Mouse (Mus musculus) midbrain, embryonic 16.5 days (tissue): Measurements from ENCODE around the gene Slc4a5. TPM values are rescaled to one million over a fixed set of nuclear protein-coding genes. Genes with fewer than 3 reads are reported as not detected.

Experiments used
- ATAC-seq: fragments of 200-750 bp; cut with Nextera tagmentation; 2 replicates; pipeline ENCODE4 v1.8.0; 2017; ENCODE audit warnings: moderate TSS enrichment
- H3K27ac ChIP-seq: fragments of 300-500 bp; sonication (generic); 2 replicates; pipeline ENCODE4 v1.5.1; 2014; ENCODE audit warnings: mild to moderate bottlenecking, low read length, mixed read lengths
- H3K27me3 ChIP-seq: fragments of 300-500 bp; sonication (generic); 2 replicates; pipeline ENCODE4 v1.6.1; 2014; ENCODE audit warnings: low read depth, low read length, mixed read lengths; ENCODE audit not compliant: control insufficient read depth, insufficient read depth
- H3K36me3 ChIP-seq: fragments of 300-500 bp; sonication (generic); 2 replicates; pipeline ENCODE4 v1.6.1; 2014; ENCODE audit warnings: mild to moderate bottlenecking, low read length, moderate library complexity, mixed read lengths; ENCODE audit not compliant: control insufficient read depth, insufficient read depth
- H3K4me1 ChIP-seq: fragments of 300-500 bp; sonication (generic); 2 replicates; pipeline ENCODE4 v1.6.1; 2014; ENCODE audit warnings: mild to moderate bottlenecking, low read length, mixed read lengths; ENCODE audit not compliant: control insufficient read depth, insufficient read depth
- H3K4me2 ChIP-seq: fragments of 300-500 bp; sonication (generic); 2 replicates; pipeline ENCODE4 v1.6.1; 2014; ENCODE audit warnings: mild to moderate bottlenecking, low read length, mixed read lengths
- H3K4me3 ChIP-seq: fragments of 300-500 bp; sonication (generic); 2 replicates; pipeline ENCODE4 v1.5.1; 2014; ENCODE audit warnings: low read depth, mild to moderate bottlenecking, low read length, moderate library complexity, mixed read lengths
- H3K9ac ChIP-seq: fragments of 300-500 bp; sonication (generic); 2 replicates; pipeline ENCODE4 v1.6.1; 2014; ENCODE audit warnings: low read depth, low read length, mixed read lengths
- H3K9me3 ChIP-seq: fragments of 300-500 bp; sonication (generic); replicated peaks from 2 replicates; pipeline ENCODE4 v1.6.1; 2014; ENCODE audit warnings: mild to moderate bottlenecking, low read length, mixed read lengths; ENCODE audit not compliant: control insufficient read depth, poor library complexity, severe bottlenecking
- WGBS: fragments of 180-500 bp; shearing (Covaris S2); extraction: QIAGEN DNeasy Blood & Tissue Kit; methylation state at CpG from one replicate; pipeline ENCODE4 v1.1.7; 2014; 5-methylcytosine and 5-hydroxymethylcytosine counted together
- polyA plus RNA-seq: library from polyadenylated mRNA; unstranded; fragments of >200 nt; fragmentation: Nextera tagmentation; extraction: Ambion mirVana; gene quantifications from 2 replicates; pipeline ENCODE4 v1.2.1, GENCODE M21; 2015

Gene Slc4a5
- polyA plus RNA-seq, 1 experiment from 2014 or later = 0.49 TPM

DNA sequence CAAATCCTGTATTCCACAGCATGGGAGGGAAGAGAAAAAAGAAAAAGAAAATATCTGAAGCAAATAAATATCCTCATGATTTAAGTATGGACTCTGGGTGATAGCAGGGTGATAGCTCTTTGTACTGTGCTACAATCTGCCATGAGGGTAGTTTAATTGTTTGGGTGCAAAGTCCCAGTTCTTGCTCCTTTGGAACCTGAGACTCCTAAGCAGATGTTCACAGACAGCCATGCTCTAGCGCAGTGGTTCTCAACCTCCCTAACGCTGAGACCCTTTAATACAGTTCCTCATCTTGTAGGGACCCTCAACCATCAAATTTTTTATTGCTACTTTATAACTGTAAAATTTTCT is 11.6 kb upstream of the Slc4a5 start:
- H3K9me3 ChIP-seq = no peaks in the 10 kb centered on the region
- no peak overlapping the region for H3K9ac ChIP-seq
- no peaks in the 10 kb centered on the region for H3K4me1 ChIP-seq
- WGBS = 89% methylated on average over 2 of the region's 2 CpGs
- no peak for ATAC-seq
- H3K27ac ChIP-seq = no peak overlapping the region
- no peaks in the 10 kb centered on the region for H3K27me3 ChIP-seq
- H3K4me3 ChIP-seq = no peak overlapping the region
- H3K36me3 ChIP-seq = no peaks in the 10 kb centered on the region
- no peak overlapping the region for H3K4me2 ChIP-seq

DNA sequence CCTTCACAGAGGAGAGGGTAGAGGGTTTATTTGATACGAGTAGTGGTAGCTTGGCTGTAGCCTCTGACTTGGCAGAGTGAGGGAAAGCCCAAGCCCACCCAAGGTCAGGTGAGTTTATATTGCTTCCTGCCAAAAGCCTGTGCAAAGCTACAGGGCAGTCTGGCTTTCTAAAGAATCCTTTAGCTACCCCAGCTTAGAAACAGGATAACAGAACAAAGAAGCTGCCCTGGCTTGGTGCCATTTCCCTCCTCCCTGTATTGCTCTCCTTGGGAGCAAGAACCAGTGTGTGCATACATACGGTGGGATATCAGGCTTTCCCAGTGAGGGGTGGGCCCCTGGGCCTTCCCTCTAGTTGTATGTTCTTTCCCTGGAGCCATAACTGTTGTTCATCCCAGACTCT is 9.1 kb upstream of the Slc4a5 start:
- no peaks in the 10 kb centered on the region for H3K36me3 ChIP-seq
- H3K27me3 ChIP-seq = no peaks in the 10 kb centered on the region
- no peaks in the 10 kb centered on the region for H3K9me3 ChIP-seq
- H3K27ac ChIP-seq = no peak overlapping the region
- 23% methylated on average over 2 of the region's 2 CpGs for WGBS
- peaks cover 2% of the 10 kb centered on the region; the same call in 1 of the 2 replicates for H3K4me1 ChIP-seq
- H3K4me3 ChIP-seq = no peak overlapping the region
- ATAC-seq = no peak
- H3K4me2 ChIP-seq = no peak overlapping the region
- H3K9ac ChIP-seq = no peak overlapping the region

DNA sequence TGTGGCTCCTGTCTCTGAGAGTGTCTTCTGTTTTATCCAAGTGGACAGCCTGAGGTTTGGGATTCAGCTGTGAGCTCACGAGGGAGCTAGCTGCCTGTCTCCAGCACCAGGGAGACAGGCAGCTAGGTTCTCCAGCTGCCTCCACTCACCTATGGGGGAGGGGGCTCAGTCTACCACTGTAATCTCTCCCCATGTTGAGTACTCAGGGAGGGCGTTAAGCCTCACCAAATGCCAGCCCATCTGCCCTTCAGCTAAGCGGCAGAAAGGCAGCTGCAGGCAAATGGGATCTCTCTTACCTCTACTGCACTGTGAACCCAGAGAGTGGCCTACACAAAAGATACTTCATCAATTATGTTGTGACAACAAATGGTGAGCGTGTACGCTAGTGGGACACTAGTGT is 8.1 kb upstream of the Slc4a5 start:
- no peak overlapping the region for H3K9ac ChIP-seq

DNA sequence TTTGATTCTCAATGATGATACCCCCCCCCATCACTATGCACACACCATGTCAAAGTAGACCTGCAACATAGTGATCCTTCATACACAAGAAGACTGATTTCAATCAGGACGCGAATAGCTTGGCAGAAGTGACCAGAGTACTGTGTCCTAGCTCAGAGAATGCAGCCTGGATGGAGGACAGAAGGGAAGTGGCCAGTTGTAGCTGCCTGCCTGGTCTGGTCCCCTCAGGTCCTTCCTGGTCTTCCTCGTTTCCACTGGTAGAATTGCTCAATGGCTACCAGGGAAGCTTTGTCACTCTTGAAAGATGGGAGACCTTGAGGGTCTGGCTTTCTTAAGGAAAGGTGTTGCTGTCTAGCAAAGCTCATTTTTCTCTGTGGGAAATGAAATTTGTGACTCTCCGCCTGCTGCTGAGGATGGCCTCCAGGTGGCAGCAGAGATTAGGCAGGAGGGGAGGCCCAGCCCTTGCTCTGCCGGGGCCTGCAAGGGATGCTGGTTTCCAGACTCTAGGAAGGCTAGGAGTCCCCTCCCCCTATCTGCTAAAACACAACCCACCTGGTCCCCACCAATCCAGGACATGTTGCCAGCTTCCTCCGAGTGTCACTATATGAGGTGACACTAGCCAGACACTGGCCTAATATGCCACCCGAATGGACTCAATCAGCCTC is 4.5 kb upstream of the Slc4a5 start:
- H3K27me3 ChIP-seq = no peaks in the 10 kb centered on the region
- peak overlapping the region; percentile 3; the same call in 1 of the 2 replicates for H3K4me2 ChIP-seq
- 0 out of 2 replicates have a peak overlapping the region, but pooled peaks have one; percentile 12 for H3K27ac ChIP-seq
- H3K4me3 ChIP-seq = no peak overlapping the region
- no peaks in the 10 kb centered on the region for H3K9me3 ChIP-seq
- H3K9ac ChIP-seq = no peak overlapping the region; the same call in 1 of the 2 replicates
- H3K36me3 ChIP-seq = no peaks in the 10 kb centered on the region
- 12% methylated on average over 7 of the region's 7 CpGs for WGBS
- peaks cover 2% of the 10 kb centered on the region; the same call in 1 of the 2 replicates for H3K4me1 ChIP-seq
- ATAC-seq = peak; percentile 94

More for the DNA sequence above, 8.1 kb upstream of the Slc4a5 start:
- Histone ChIP-seq H3K4me1 (peaks cover 2% of the 10 kb centered on the region; the same call in 1 of the 2 replicates), H3K9me3 (no peaks in the 10 kb centered on the region), H3K27me3 (no peaks in the 10 kb centered on the region), H3K27ac (no peak overlapping the region), H3K4me3 (no peak overlapping the region), H3K4me2 (no peak overlapping the region), H3K36me3 (no peaks in the 10 kb centered on the region)
- 22% methylated on average over 5 of the region's 5 CpGs for WGBS
- ATAC-seq = no peak

DNA sequence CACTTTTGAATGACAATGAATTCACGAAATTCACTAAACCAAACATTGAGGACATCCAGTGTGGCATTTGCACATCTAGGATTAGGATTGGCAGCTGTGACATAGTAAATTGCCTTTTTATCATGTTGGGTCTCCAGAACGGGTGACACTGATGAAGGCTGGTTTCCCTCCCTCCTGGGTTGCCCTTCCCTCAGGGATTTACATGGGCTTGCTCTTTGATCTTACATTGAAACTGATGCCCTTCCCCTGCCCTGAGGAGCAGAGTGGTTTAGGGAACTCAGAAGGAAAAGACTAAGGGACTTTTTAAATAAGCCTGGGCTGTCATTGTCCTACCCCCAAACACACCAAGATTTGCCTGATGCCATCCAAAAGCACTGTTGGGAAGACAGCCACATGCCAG is 11.9 kb downstream of the Slc4a5 start:
- Histone ChIP-seq H3K4me1 (peaks cover 3% of the 10 kb centered on the region; the same call in 1 of the 2 replicates), H3K9me3 (no peaks in the 10 kb centered on the region), H3K4me3 (no peak overlapping the region), H3K4me2 (no peak overlapping the region), H3K36me3 (no peaks in the 10 kb centered on the region), H3K9ac (no peak overlapping the region), H3K27me3 (peaks cover 5% of the 10 kb centered on the region), H3K27ac (no peak overlapping the region)
- ATAC-seq = no peak
- 36% methylated on average over 2 of the region's 2 CpGs for WGBS

DNA sequence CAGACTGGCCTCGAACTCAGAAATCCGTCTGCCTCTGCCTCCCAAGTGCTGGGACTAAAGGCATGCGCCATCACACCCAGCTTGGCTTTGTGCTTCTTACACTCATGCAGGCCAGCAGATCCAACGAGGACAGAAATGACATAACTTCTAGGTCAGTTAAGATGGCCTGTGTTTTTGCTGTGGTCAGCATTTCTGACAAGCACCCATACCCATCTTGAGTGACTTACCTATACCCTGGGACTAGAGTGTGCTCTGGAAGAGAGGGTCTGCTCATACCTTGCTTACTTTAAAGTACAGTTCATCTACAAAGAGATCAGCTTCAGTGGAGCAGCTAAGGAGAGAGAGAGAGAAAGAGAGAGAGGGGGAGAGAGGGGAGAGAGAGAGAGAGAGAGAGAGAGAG is 13.7 kb downstream of the Slc4a5 start:
- WGBS = 77% methylated on average over 4 of the region's 4 CpGs
- ATAC-seq = no peak
- no peak overlapping the region for H3K4me2 ChIP-seq

DNA sequence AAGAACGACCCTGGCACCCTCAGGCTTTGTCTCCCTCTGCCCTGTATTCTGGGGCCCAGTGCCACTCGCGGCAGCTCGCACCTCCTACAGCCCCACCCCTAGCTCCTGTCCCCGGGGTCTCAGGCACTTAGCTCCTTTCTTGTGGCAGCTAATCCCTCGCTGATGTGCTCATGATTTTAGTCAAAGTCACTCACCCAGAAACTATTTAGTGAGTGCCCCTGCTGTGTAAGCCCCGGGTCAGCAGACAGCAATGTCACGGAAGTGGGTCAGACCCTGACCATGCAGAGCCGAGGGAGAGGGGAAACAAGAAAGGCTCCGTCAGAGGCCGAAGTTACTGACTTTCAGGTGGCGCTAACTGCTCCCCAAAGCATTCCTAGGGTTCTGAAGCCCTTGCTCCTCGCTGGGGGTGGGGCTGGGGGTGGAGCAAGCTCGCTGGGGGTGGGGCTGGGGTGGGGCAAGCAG is 14.7 kb downstream of the Slc4a5 start:
- Histone ChIP-seq H3K4me3 (no peak overlapping the region), H3K36me3 (no peaks in the 10 kb centered on the region), H3K9me3 (no peaks in the 10 kb centered on the region), H3K4me2 (peak overlapping the region; percentile 37), H3K4me1 (peaks cover 7% of the 10 kb centered on the region), H3K27me3 (peaks cover 5% of the 10 kb centered on the region), H3K27ac (no peak overlapping the region), H3K9ac (peak overlapping the region; percentile 25; the same call in 1 of the 2 replicates)
- ATAC-seq = no peak
- 3% methylated on average over 13 of the region's 14 CpGs for whole genome bisulfite sequencing

More for the DNA sequence above, 13.7 kb downstream of the Slc4a5 start:
- H3K9ac ChIP-seq = no peak overlapping the region
- H3K4me1 ChIP-seq = peaks cover 7% of the 10 kb centered on the region
- no peaks in the 10 kb centered on the region for H3K9me3 ChIP-seq
- no peaks in the 10 kb centered on the region for H3K36me3 ChIP-seq
- H3K4me3 ChIP-seq = no peak overlapping the region
- H3K27me3 ChIP-seq = peaks cover 5% of the 10 kb centered on the region
- H3K27ac ChIP-seq = no peak overlapping the region

DNA sequence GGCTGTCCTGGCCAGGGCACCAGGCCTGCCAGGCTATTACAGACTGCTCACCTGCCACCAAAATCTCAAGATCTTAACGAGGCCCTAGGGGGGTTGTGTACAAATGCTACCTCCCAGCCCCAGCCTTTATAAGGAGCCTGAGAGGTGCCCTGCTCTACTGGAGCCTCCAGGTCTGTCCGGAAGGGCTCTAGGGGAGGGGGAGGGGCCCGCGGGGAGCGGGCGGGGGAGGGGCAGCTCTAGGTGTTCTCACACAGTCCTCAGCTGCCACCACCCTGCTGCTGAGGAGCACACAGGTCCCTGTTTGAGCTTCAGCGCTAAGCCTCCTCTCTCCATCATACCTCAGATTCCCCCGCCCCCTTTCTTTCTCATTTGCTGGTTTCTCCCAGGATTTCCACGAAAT is 17.5 kb downstream of the Slc4a5 start:
- ATAC-seq = peak; percentile 60; the same call in 1 of the 2 replicates
- H3K4me3 ChIP-seq = no peak overlapping the region

DNA sequence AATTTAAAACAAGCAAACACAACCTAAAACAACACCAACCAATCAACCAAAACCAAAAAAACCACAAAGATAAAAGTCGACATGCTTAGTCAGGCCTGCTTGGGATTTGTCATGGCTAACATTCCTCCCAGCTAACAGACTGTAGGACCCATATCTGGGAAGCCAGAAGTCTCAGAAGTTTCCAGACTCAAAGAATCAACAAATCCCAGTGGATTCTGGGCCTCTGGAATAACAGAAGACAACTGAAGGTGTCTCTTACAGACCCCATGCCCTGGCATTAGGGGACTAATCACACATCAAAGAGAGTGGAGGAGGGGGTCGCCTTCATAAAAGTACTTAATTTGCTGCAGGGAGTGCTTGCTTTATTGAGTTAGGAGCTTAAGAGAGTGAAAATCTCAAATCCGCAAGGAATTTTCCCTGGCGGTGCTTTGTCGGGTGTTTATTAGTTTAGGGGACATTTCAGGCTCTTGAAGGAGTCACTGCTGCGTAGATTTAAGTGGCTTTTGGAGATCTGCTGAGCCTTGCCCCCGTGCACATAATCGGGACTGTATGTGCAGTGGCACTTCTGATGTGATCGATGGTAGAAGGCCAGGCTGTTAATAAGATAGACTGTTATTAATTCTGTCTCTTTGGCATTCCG is 24.9 kb downstream of the Slc4a5 start:
- Histone ChIP-seq H3K9me3 (no peaks in the 10 kb centered on the region), H3K27ac (no peak overlapping the region), H3K4me3 (no peak overlapping the region), H3K9ac (no peak overlapping the region), H3K36me3 (no peaks in the 10 kb centered on the region), H3K27me3 (no peaks in the 10 kb centered on the region), H3K4me2 (no peak overlapping the region), H3K4me1 (no peaks in the 10 kb centered on the region)
- ATAC-seq = no peak
- 19% methylated on average over 10 of the region's 10 CpGs for WGBS

More for the DNA sequence above, 17.5 kb downstream of the Slc4a5 start:
- H3K4me1 ChIP-seq = peaks cover 7% of the 10 kb centered on the region
- H3K9ac ChIP-seq = peak overlapping the region; percentile 22; the same call in 1 of the 2 replicates
- WGBS = 2% methylated on average over 7 of the region's 9 CpGs
- H3K36me3 ChIP-seq = no peaks in the 10 kb centered on the region
- H3K27me3 ChIP-seq = peaks cover 5% of the 10 kb centered on the region
- H3K4me2 ChIP-seq = peak overlapping the region; percentile 34
- no peak overlapping the region for H3K27ac ChIP-seq
- no peaks in the 10 kb centered on the region for H3K9me3 ChIP-seq
